Mouse (Mus musculus) ES-E14 (cell line): Measurements from ENCODE around the gene Adgrg5. TPM values are rescaled to one million over a fixed set of nuclear protein-coding genes. Genes with fewer than 3 reads are reported as not detected.

Source experiments
- DNase-seq: peaks from one replicate; pipeline ENCODE4 v3.0.0-alpha.2; 2013; ENCODE audit warnings: low read depth, low spot score
- H3K27ac ChIP-seq: 2 replicates; pipeline ENCODE4 v1.5.1; 2012; ENCODE audit warnings: low read depth, mild to moderate bottlenecking, low read length, moderate library complexity, mixed read lengths; ENCODE audit not compliant: poor library complexity, insufficient read depth, severe bottlenecking
- H3K36me3 ChIP-seq: 2 replicates; pipeline ENCODE4 v1.6.1; 2012; ENCODE audit warnings: mild to moderate bottlenecking, low read length, moderate library complexity, mixed read lengths; ENCODE audit not compliant: control insufficient read depth, poor library complexity, insufficient read depth, severe bottlenecking
- H3K4me1 ChIP-seq, 2 experiments: fragments of 150-350 bp in 1 of 2; sonication (generic) in 1 of 2; 2 replicates each; pipeline ENCODE4 v1.6.1; 2012; ENCODE audit warnings: low read length in 2 of 2, mild to moderate bottlenecking in 1 of 2, mixed read lengths in 1 of 2; ENCODE audit not compliant: control insufficient read depth in 2 of 2, insufficient read depth in 2 of 2, poor library complexity in 1 of 2
- H3K4me3 ChIP-seq, 2 experiments: fragments of 150-350 bp in 1 of 2; sonication (generic) in 1 of 2; 2 replicates each; pipeline ENCODE4 v1.5.1; 2012; ENCODE audit warnings: low read length in 2 of 2, low read depth in 1 of 2, mild to moderate bottlenecking in 1 of 2, mixed read lengths in 1 of 2; ENCODE audit not compliant: insufficient read depth in 1 of 2, poor library complexity in 1 of 2, severe bottlenecking in 1 of 2
- H3K9ac ChIP-seq: 2 replicates; pipeline ENCODE4 v1.6.1; 2012; ENCODE audit warnings: low read depth, mild to moderate bottlenecking, low read length, mixed read lengths; ENCODE audit not compliant: poor library complexity, insufficient read depth, severe bottlenecking
- H3K9me3 ChIP-seq: fragments of 150-350 bp; sonication (generic); 2 replicates; pipeline ENCODE4 v1.6.1; 2012; ENCODE audit warnings: low read depth, mild to moderate bottlenecking, low read length; ENCODE audit not compliant: control insufficient read depth, insufficient read depth
- CHD2 ChIP-seq: IDR thresholded peaks from 2 replicates; pipeline ENCODE4 v1.6.1; 2014; ENCODE audit warnings: mild to moderate bottlenecking, low read depth, low read length, inconsistent platforms
- HCFC1 ChIP-seq: IDR thresholded peaks from 2 replicates; pipeline ENCODE4 v1.6.1; 2012; ENCODE audit warnings: low read length, inconsistent platforms, borderline replicate concordance; ENCODE audit not compliant: insufficient read depth
- MAFK ChIP-seq: IDR thresholded peaks from 2 replicates; pipeline ENCODE4 v1.6.1; 2014; ENCODE audit warnings: mild to moderate bottlenecking, low read depth, low read length, inconsistent platforms; ENCODE audit not compliant: insufficient read depth
- ZC3H11A ChIP-seq: IDR thresholded peaks from 2 replicates; pipeline ENCODE4 v1.6.1; 2012; ENCODE audit warnings: low read depth, mild to moderate bottlenecking, inconsistent platforms, low read length, borderline replicate concordance
- ZNF384 ChIP-seq: IDR thresholded peaks from 2 replicates; pipeline ENCODE4 v1.6.1; 2012; ENCODE audit warnings: low read depth, low read length, inconsistent platforms
- in situ Hi-C, 2 experiments: fragments of 600-800 bp; cut with MboI; formaldehyde crosslinking; loops; one replicate each; pipeline ENCODE4 v1.15.1; 2025; ENCODE audit warnings: low sequenced_read_pairs in 2 of 2, inconsistent platforms in 1 of 2; ENCODE audit not compliant: unreplicated experiment in 2 of 2
- total RNA-seq: library from RNA; depleted of rRNA; stranded (reverse); fragments of 300-350 nt; gene quantifications from 2 replicates; pipeline ENCODE4 v1.2.3, GENCODE M21; 2012; rRNA removed

Adgrg5 gene
- total RNA-seq, 1 experiment = 1.1 TPM

- no peak for DNase-seq
- TF ChIP-seq HCFC1 (no peak), ZC3H11A (no peak), CHD2 (no peak), ZNF384 (no peak), MAFK (no peak)
- Histone ChIP-seq H3K36me3 (no peaks in the 10 kb centered on the region), H3K27ac (no peak overlapping the region), H3K9ac (no peak overlapping the region), H3K4me1 (peaks cover 0 to 5% of the 10 kb centered on the region in 2 experiments; a peak in 2 of 4 replicates), H3K4me3 (no peak overlapping the region), H3K9me3 (no peaks in the 10 kb centered on the region)
- in situ Hi-C loops = no loop called here
Observed at GRCm38 (mm10) chr8:94992010-94992409, 68.5 kb downstream of the Adgrg5 start.

- H3K9ac ChIP-seq = no peak overlapping the region
- H3K4me3 ChIP-seq = no peak overlapping the region
- DNase-seq = no peak
- H3K36me3 ChIP-seq = no peaks in the 10 kb centered on the region
- TF ChIP-seq ZC3H11A = no peak
- TF ChIP-seq CHD2 = no peak
- no peak for TF ChIP-seq MAFK
- no peak for TF ChIP-seq HCFC1
- TF ChIP-seq ZNF384 = no peak
- H3K4me1 ChIP-seq = peaks cover 0 to 7% of the 10 kb centered on the region in 2 experiments; a peak in 2 of 4 replicates
- H3K9me3 ChIP-seq = no peaks in the 10 kb centered on the region
- no peak overlapping the region for H3K27ac ChIP-seq
- in situ Hi-C loops = no loop called here
Observed at GRCm38 (mm10) chr8:94992534-94992933, 69.0 kb downstream of the Adgrg5 start.

Other genes starting within 250 kb of the Adgrg5 start
- 7.8 and 10.3 TPM in 2 replicates for gene Pllp, start 227.4 kb upstream of the Adgrg5 start, total RNA-seq
- gene Ccl22, start 178.1 kb upstream of the Adgrg5 start, total RNA-seq = 0.48 and 6.1 TPM in 2 replicates
- 5.3 and 8.0 TPM in 2 replicates for gene Cx3cl1, start 151.7 kb upstream of the Adgrg5 start, total RNA-seq
- 1.3 and 5.1 TPM in 2 replicates for gene Ccl17, start 113.2 kb upstream of the Adgrg5 start, total RNA-seq
- 42.9 and 47.1 TPM in 2 replicates for gene Coq9, start 85.4 kb upstream of the Adgrg5 start, total RNA-seq
- gene Ciapin1, start 85.3 kb upstream of the Adgrg5 start, total RNA-seq = 98.5 and 134 TPM in 2 replicates
- gene Polr2c, start 66.2 kb upstream of the Adgrg5 start, total RNA-seq = 88.7 and 119 TPM in 2 replicates
- 4.3 and 4.9 TPM in 2 replicates for gene Dok4, start 47.4 kb upstream of the Adgrg5 start, total RNA-seq
- 10.7 and 11.0 TPM in 2 replicates for gene Ccdc102a, start 5.6 kb upstream of the Adgrg5 start, total RNA-seq
- 5.4 and 5.7 TPM in 2 replicates for gene Adgrg1, start 51.1 kb downstream of the Adgrg5 start, total RNA-seq
- 0.36 TPM in 1 of 2 replicates, not detected in the other for gene Adgrg3, start 94.0 kb downstream of the Adgrg5 start, total RNA-seq
- gene Drc7, start 131.4 kb downstream of the Adgrg5 start, total RNA-seq = 0.94 and 1.1 TPM in 2 replicates
- 23.5 and 31.2 TPM in 2 replicates for gene Katnb1, start 157.5 kb downstream of the Adgrg5 start, total RNA-seq